Mouse (Mus musculus): Measurements from ENCODE around the gene Tbc1d30.

The Tbc1d30 gene

DNA sequence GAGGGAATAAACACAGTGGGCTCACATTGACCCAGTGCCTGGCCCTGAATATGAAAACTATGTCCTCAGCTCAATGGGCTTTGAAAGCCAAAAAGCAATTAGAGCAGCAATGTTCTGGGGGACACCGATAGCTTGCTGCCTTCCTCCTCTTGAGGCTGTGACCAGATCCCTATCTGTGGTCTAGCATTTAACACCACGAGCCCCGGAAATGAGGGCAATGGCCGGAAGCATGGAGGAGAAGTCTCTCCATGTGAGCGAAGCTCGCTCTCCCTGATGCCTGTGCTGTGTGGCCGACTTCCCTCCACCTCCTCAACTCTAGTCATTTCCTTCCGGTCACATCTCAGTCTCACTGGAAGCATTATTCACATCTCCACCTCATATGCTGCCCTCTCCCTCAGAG, 82.3 kb downstream of the Tbc1d30 start:
- in situ Hi-C loops (cut with MboI, MseI): no loop called here

DNA sequence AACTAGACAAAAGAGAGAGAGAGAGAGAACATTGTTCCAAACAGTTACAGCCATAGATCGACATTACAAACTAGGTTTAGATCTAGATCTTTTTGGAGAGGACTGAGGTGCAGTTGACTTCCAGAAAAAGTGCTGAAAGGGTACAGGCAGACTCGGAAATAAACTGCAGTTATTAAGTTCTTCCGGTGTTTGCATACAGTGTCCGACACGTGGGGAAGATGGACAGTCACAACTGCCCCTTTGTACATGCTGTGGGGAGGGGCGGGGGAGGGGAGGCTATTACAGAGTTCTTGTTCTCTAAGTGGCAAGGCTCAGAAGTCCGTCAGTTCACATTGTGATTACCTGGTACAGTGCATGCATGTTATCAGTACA, 86.9 kb downstream of the Tbc1d30 start:
- in situ Hi-C loops (cut with MboI, MseI): loop anchor here (5.0 kb wide), 1 partner anchor 38 kb away; no protein-coding TSS in a partner anchor

- in situ Hi-C loops (cut with MboI, MseI): loop anchor here (5.0 kb wide), 1 partner anchor 39 kb away; no protein-coding TSS in a partner anchor
These were observed 87.4 kb downstream of the Tbc1d30 start for GRCm38 (mm10) chr10:121263520-121264203.

GRCm38 (mm10) chr10:121262206-121262605, 88.9 kb downstream of the Tbc1d30 start:
- in situ Hi-C loops (cut with MboI, MseI): loop anchor here (5.0 kb wide), 1 partner anchor 40 kb away; no protein-coding TSS in a partner anchor

GRCm38 (mm10) chr10:121261036-121261592, 90.0 kb downstream of the Tbc1d30 start:
- in situ Hi-C loops (cut with MboI, MseI): loop anchor here (5.0 kb wide), 1 partner anchor 41 kb away; no protein-coding TSS in a partner anchor

DNA sequence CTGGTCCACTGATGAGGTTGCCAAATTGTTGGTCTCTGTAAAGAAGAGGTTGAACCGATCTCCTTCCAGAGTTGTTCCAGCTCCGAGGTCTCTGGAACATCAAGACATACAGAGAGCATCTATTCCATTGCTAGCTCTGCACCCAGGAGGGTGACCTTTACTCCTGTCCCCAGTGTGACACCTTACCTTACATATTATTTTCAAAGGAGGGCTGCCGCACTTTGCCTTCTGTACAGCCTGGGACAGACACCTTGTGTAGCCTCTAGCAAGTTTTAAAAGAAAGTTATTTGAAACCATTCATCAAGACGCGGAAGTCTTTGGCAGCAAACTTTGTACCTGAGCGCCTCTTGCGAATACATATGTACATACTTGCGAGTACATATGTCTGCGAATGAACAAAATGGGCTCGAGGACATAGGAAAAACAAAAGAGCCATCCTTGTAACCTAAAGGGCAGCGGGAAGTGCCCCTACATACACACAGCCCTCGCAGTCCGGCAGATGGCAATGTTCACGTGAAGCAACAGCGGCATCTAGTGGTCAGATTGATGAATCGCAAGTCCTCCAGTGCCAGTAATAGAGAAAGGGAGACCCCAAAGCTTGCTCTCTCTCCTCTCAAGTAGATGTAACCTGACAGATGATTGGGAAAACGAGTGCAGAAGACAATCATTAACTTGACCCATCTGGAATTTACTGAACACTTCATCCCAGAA, 94.8 kb downstream of the Tbc1d30 start:
- in situ Hi-C loops (cut with MboI, MseI): no loop called here

GRCm38 (mm10) chr10:121255465-121255864, 95.6 kb downstream of the Tbc1d30 start:
- in situ Hi-C loops (cut with MboI, MseI): no loop called here

GRCm38 (mm10) chr10:121254343-121254742, 96.7 kb downstream of the Tbc1d30 start:
- in situ Hi-C loops (cut with MboI, MseI): no loop called here

DNA sequence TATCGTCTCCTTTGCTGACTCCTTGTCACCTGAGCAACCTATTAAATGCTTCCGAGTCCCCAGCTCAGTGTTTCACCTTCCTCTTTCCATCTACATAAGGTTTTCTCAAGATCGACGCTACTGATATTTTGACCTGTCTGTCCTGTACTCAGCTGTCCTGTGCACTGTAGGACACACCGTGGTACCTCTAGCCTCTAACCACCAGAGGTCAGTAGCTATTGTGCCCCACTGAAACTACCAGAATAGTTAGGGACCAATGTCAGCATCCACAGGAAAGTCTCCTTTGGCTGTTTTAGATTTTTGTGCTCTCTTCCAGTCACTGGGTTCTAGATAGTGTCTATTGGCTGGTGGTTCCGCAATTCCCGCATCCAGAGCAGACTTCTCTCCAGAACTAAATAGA, 98.3 kb downstream of the Tbc1d30 start:
- in situ Hi-C loops (cut with MboI, MseI): no loop called here

- in situ Hi-C loops (cut with MboI, MseI): no loop called here
These were observed 99.9 kb downstream of the Tbc1d30 start for GRCm38 (mm10) chr10:121251191-121251590.

- in situ Hi-C loops (cut with MboI, MseI): no loop called here
These were observed 101.3 kb downstream of the Tbc1d30 start for GRCm38 (mm10) chr10:121249820-121250219.

DNA sequence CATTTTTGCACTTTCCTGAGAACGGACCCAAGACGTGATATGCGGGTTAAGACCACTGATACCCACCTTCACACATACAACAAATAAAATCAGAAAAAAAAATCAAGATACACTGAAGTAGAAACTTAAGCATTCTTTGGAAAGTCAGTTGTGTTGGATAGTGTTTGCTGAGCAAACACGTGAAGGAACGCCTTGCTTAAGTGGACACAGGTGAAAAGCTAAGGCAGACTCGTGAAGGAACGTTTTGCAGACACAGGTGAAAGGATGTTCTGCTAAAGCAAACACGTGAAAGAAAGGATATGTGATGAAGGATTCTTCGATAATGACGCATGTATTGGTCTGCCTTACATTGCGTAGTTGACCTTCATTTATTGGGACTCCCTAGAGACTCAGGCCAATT, 103.5 kb downstream of the Tbc1d30 start:
- in situ Hi-C loops (cut with MboI, MseI): no loop called here

DNA sequence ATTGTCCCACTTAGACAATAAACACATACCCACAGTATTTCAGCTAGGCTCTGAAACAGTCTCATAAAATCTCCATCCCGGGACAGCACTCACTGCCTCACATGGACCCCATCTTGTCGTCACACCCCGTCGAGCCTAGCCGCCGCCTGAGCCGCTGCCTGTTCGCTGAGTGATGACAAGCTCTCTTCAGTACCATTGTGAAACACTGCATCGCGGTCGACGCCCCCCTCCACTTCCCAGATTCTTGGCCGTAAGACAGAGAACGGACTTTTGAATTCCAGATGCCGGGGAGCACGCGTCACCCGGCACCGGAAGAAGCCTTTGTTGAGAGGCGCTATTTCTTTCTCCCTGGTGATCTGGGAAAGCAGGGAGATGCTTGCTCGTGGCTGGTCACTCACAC, 104.1 kb downstream of the Tbc1d30 start:
- in situ Hi-C loops (cut with MboI, MseI): no loop called here

DNA sequence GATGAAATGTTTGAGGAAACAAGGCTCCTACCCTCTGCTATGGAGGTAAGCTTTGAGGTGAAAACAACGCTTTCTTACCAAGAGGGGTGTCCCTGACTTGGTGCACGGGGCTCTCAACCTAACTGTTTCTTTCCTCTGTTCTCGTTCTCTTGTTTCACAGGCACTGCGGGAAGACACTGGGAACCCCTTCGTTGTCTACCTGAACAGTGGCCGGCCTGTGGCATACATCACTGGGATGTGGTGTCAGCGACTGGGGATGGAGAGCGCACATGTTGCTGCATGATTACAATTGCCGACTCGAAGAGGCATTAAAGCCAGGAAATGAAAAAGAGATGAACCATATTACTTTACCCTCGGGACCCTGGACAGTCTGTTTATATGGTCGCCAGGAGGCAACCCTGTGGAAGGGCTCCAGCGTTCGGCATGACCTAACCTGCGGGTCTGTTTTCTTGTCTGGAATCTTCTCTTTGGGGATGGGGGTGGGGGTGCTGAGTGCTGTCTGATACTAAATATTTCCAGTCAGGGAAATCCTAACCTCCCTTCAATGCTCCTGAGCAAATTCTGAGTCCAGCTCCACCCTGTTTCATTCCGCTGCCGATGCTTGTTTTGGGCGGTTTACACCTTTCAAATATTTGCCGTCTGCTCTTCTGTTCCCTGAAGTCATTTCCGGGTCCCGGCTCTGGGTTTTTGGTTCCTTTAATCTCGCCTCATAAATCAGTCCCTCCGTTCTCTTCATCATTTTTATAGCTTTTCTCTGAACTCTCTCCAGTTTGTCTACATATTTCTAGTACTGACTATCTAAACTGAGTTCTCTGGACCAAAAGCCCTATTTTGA, 107.5 kb downstream of the Tbc1d30 start:
- in situ Hi-C loops (cut with MboI, MseI): no loop called here

- in situ Hi-C loops (cut with MboI, MseI): no loop called here
These were observed 108.5 kb downstream of the Tbc1d30 start for GRCm38 (mm10) chr10:121242596-121242995.

- in situ Hi-C loops (cut with MboI, MseI): no loop called here
These were observed 112.0 kb downstream of the Tbc1d30 start for GRCm38 (mm10) chr10:121239065-121239464.

DNA sequence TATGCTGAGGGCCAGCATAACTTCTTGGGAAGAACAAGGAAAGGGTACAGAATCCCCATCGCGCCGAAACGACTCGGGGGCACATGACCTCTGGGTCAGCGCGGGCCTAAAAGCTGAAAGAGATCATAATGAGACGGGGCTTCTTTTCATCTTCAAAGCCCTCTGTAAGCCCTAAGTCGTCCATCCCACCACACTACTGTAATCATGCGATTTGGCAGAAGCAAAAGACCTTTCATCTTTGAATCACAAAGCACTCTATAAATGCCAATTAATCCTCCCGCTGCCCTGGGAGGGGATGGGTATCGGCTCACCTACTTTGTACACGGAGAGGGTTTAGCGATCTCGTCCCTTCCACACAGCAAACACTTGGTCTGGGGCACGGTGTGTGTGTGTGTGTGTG, 112.5 kb downstream of the Tbc1d30 start:
- in situ Hi-C loops (cut with MboI, MseI): no loop called here

GRCm38 (mm10) chr10:121237377-121237776, 113.7 kb downstream of the Tbc1d30 start:
- in situ Hi-C loops (cut with MboI, MseI): no loop called here

GRCm38 (mm10) chr10:121235167-121235824, 115.8 kb downstream of the Tbc1d30 start:
- in situ Hi-C loops (cut with MboI, MseI): no loop called here

DNA sequence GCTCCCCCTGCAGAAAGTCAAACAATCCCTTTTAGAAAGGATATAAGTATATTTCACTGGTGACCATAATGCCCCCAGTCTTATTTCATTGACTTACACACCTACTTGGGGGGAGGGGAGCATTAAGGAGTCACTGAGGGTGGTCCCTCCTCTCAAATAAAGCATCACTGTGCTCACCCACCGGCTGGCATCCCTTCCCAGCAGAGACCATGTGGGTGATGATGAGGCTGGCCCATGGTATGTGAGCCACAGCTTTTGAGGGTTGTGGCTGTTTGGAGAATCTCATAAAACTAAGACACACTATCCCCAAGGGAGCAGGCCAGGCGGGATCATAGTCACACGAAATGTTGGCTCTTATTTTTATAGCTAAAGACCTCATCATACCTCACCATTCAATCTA, 116.6 kb downstream of the Tbc1d30 start:
- in situ Hi-C loops (cut with MboI, MseI): no loop called here

- in situ Hi-C loops (cut with MboI, MseI): no loop called here
These were observed 122.6 kb downstream of the Tbc1d30 start for GRCm38 (mm10) chr10:121228422-121228953.
